Mouse (Mus musculus): Measurements from ENCODE around the gene Phf5a.

The Phf5a gene

DNA sequence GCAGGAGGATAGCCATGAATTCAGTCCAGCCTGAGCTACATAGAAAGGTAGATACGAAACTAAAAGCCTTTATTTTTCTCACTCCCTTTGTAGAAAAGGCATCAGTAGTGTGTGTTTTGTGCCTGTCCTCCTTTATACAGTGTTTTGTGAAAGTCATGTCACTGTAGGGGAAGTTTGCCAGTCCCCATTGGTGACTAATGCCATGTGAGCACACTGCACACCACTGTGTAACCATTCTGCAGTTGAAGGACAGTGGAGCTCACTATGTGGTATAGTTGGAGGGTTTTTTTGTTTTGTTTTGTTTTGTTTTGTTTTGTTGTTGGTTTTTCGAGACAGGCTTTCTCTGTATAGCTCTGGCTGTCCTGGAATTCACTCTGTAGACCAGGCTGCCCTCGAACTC, 53.3 kb downstream of the Phf5a start:
- DNase-seq: no peak

- DNase-seq: no peak
These were observed 56.9 kb downstream of the Phf5a start for GRCm38 (mm10) chr15:81814716-81815370.
